Mouse (Mus musculus): ENCODE measurements around the gene Galnt10. TPM values are rescaled to one million over a fixed set of nuclear protein-coding genes. Genes with fewer than 3 reads are reported as not detected.

Galnt10 gene
- total RNA-seq, 1 experiment from 2014 or later, result 39.8 TPM

GRCm38 (mm10) chr11:57635148-57635547, 10.1 kb upstream of the Galnt10 start:
- no peak for DNase-seq

GRCm38 (mm10) chr11:57643691-57644090, 1.6 kb upstream of the Galnt10 start:
- no peak for DNase-seq

DNA sequence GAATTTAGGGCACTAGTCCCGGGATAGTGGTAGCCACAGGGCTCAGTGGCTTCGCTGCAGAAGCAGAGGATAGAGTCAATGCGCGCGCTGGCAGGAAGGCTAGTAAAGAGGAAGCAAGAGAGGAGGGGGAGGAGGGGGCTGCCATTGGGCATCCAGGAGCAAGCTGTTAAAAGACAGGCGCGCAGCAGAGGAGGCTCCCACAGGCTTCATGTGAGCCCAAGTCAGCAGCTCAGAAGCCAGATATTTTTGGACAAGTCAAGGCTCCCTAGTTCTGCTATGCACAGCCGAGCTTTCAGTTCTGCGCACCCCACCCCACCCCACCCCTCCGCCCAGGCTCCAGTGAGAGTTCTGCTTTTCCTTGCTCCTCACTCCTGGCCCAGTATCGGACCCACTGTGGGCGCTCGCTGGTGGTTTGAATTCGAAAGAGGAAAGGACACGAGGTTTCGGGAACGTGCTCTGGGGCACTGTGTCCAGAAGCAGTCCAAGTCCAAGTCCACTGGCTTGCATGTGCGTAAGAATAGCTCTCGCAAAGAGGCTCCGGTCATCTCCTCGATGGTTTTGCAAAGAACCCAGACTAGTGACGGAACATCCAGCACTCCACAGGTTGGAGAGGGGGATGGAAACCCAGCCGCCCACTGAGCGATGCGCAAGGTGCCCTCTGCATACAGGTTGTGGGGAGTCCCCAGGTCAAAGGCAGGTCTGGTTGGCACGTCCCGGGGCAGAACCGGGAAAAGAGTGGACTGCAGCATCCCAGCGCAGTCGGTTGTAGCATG, 811 bp upstream of the Galnt10 start:
- DNase-seq, result peak; percentile 56

GRCm38 (mm10) chr11:57645847-57646246, 605 bp downstream of the Galnt10 start:
- DNase-seq, result no peak

DNA sequence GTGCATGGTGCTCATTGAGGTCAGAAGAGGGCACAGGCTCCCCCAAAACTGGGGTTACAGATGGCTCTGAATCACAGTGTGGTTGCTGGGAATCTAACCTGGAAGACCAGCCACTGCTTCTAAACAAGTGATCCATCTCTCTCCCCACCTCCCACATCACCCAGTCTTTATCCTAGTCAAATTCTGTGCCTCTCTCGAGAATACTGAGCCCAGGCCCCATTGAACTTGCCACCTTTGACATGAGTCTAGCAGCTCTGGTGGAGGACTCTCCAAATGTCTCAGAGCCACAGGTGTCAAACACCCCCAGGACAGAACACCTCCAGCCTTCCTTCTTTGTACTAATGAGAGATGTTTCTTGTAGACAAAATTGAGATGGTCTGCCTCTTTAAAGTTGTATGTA, 1.2 kb downstream of the Galnt10 start:
- peak; percentile 3 for DNase-seq

GRCm38 (mm10) chr11:57646940-57647339, 1.7 kb downstream of the Galnt10 start:
- DNase-seq, result peak; percentile 49

GRCm38 (mm10) chr11:57647446-57647845, 2.2 kb downstream of the Galnt10 start:
- DNase-seq, result peak; percentile 65

DNA sequence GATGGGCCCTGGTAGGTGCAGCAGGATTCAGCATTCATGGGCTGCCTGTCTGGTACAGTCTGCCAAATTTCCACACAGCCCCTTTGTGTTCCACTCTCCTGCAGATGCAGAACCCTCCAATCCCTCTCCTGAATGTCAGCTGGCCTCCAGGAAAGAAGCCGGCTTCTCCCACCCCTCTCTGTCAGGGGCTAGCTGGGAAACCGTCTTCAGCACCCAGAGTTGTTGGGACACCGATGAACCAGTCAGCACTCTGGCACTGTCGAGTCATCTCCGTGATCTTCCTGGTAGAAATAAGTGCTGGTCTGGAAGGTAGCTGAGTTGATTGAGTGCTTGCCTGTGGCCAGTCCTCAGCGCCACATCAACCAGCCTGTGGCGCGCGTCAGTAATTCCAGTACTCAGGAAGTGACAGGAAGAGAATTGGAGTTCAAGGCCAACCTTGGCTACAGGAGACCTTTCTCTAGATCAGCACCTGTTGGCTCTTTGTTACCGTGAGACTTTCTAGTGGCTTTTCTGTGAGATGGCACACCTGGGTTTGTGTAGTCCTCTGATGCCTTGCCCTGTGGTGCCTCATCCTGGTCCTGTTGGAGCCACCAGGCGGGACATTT, 3.1 kb downstream of the Galnt10 start:
- peak; percentile 9 for DNase-seq

- peak; percentile 2 for DNase-seq
Measured at GRCm38 (mm10) chr11:57649269-57649668, 4.0 kb downstream of the Galnt10 start.

DNA sequence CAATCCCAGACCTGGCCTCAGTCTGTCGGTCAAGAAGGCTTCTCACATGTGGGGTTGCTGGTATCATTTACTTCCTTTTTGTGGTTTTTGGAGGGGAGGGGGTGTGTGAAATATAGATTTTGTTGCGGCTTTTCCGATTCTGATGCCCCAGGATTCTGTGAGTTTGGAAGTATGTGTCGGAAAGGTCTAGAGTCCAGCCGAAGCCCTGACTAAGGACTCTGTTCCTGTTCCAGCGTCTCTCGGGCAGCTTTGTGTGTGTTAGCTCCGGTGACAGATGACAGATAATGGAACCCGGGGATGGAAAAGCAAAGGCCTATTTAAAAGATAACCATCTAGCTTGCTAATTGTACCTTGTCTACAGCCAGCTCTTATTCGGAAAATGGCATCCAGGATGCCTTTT, 4.4 kb downstream of the Galnt10 start:
- DNase-seq, result peak; percentile 2

DNA sequence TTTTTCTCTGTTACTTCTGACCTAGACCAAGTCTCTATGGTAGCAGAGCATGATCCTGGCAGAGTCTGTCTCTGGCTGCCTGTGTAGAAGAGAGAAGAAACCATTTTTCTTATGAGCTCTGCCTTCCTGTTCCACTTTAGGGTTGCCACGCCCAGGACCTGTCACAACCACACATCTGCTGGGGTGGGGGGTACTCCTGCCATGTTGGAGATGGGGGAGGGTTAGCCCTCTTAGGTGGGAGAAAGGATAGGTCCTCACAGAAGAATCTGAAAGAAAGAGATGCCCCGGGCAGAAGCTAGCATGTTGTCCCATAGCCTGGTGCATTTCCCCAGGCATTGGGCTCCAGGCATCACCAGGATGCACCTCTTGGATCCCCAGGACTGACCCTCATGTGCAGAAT, 5.6 kb downstream of the Galnt10 start:
- DNase-seq, result peak; percentile 0

DNA sequence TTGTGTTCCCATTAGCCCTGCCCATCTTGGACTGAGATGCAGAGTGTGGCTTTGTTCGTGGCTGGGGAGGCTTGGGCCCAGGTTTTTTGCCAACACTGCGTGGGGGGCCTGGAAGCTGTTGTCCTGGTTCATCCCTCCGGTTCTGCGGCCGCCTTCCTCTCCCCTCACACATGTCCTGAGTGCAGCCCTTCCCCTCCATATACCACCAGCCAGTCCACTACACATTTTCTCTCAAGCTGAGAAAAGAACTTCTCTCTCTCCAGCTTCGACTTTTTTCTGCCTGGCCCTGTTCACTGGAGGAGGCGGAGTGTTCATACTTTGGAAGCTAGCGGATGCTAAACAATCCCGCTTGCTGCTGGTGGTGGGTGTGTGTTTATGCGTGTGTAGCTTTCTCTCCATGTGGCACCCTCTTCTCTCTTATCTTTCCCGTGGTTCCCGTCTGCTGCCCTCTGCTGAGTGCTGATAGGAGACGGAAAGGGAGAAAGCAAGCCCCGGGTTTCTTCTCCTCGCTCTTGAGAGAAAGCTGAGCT, 6.1 kb downstream of the Galnt10 start:
- peak; percentile 7 for DNase-seq

DNA sequence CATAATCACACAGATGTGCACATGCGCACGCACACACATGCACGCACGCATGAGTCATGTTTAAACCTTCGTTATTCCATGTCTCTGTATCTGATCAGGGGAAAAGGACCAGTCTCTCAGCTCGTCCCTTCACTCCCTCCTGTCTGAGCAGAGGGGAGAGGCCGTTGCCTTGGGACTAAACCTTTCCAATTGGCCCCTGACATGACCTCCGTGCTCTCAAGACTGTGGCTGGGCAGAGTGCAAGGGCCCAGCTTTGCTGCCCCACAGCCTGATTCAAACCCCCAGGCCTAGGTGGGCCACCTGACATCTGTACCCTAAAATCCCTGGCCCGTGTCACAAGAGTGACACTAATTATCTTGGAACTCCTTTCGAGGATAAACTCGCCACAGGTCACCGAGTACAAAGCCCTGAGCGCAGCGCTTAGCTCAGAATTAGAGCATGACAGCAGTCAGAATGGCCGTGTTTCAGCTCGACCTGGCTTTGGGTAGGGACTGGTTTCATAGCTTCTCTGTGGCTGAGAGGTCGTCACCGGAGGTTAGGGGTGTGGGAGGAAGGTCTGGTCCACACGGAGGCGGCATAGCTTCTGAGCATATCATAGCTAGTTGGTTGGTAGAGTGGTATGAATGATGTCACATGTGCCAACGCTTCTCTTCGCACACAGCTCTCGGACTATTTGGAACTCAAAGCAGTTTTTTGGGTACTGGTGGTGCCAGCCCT, 7.1 kb downstream of the Galnt10 start:
- DNase-seq, result peak; percentile 1

GRCm38 (mm10) chr11:57652923-57653660, 7.8 kb downstream of the Galnt10 start:
- DNase-seq, result peak; percentile 2

- DNase-seq, result peak; percentile 2
Measured at GRCm38 (mm10) chr11:57653796-57654195, 8.6 kb downstream of the Galnt10 start.

DNA sequence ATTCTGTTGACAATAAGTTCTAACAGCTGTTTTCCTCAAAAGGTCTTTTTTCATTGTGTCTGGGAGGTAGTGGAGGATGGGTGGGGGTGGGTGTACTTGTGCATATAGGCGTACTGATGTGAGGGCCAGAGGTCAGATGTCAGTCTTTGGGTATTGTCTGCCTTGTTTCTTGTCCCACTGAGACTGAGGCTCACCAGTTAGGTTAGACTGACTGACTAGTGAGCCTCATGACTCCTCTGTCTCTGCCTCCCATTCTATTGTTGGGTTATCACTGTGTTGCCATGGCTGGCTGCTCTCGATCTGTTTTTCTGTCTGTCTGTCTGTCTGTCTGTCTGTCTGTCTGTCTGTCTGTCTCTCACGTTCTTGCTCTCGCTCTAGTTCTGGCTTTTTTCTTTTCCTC, 9.1 kb downstream of the Galnt10 start:
- DNase-seq, result peak; percentile 3

GRCm38 (mm10) chr11:57654977-57655397, 9.7 kb downstream of the Galnt10 start:
- DNase-seq, result peak; percentile 17

- DNase-seq, result peak; percentile 4
Measured at GRCm38 (mm10) chr11:57655669-57656325, 10.6 kb downstream of the Galnt10 start.

- DNase-seq, result peak; percentile 4
Measured at GRCm38 (mm10) chr11:57656602-57657275, 11.5 kb downstream of the Galnt10 start.

GRCm38 (mm10) chr11:57657370-57658072, 12.3 kb downstream of the Galnt10 start:
- DNase-seq, result peak; percentile 2

All from adrenal gland, postnatal 14 days (tissue).